Mouse (Mus musculus) A20 (cell line): ENCODE measurements around the gene Anapc5.

Experiments
- DNase-seq: peaks from one replicate; pipeline ENCODE4 v3.0.0-alpha.2; 2011; ENCODE audit warnings: low read depth, low spot score

The Anapc5 gene

DNA sequence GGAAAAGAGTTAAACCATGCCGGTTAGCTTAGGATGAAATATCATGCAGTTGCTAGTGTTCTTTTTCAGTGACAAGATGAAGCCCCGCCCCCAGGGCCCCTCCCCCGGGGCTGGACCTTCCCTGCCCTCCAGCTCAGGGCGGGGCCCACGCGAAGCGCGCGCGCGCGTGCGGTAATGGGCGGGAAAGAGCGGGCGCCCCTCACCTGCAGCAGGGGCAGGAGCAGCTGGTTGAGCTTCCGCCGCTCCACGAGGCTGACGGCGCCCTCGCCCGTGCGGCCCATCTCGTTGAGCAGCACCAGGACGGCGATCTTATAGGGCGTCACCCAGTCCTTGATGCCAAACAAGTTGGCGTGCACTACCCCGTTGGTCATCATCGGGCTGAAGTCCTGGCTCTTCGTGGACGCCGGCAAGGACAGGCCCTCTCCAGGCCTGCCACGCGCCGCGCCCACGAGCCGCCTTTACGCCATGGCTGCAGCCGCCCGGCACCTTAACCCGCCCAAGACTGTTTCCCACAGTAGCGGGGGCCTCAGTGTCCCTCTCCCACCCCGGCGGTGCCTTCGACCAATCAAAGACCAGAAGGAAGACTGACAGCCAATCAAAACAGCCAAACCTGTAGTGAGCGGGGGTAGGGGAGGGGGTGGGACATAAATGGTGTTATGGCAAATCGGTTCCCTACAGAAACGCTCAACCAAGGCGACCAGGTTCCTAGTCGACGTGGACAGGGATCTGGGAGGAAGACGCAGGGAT, at the start of gene Anapc5:
TSS of gene Anapc5 (minus strand) at position 563 of the 747 bp plus-strand sequence.
- DNase-seq = peak; percentile 99

DNA sequence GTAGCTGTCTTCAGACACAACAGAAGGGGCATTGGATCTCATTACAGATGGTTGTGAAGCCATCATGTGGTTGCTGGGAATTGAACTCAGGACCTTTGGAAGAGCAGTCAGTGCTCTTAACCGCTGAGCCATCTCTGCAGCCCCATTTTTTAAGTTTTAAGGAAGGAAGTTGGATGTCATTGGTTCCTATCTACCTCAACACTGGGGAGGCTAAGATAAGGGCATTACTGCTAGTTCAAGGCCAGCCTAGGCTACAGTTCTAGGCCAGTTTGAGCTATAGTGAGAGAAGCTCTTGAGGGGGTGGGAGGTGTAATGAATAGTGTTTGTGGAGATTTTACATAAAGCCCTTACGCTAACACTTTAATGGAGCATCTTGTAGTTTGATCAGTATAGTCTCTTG, 41.9 kb upstream of the Anapc5 start:
- no peak for DNase-seq

DNA sequence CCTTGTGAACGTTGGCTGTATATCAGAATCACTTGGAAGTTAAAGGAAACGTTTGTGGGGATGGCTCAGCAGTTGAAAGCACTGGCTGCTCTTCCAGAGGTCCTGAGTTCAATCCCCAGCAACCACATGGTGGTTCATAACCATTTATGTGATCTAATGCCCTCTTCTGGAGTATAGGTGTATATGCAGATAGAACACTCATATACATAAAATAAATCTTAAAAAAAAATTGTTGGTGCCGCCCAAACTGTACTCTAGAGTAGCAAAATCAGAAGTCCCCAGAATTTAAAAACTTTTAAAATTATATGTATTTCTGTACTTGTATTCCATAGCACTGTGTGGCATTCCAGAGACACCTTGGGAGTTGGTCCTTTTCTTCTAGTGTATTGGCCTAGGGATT, 34.7 kb upstream of the Anapc5 start:
- peak; percentile 39 for DNase-seq

DNA sequence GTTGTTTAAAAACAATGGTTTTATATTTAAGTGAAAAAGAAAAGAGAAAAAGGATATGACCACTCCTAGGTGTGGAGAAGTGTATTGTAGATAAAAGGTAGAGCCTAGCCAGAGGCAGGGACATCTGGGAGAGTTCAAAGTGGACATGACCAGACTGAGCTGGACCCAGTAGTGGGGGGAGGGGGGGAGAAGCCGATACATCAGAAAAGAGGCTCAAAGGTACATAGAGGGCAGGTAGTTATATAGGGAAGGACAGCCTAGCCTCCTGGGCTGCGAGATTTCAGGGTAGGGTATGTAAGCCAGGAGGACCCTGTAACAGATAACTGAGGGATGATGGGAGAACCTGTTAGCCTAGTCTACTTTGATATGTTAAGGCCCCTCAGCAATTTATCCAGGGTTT, 31.5 kb upstream of the Anapc5 start:
- no peak for DNase-seq

DNA sequence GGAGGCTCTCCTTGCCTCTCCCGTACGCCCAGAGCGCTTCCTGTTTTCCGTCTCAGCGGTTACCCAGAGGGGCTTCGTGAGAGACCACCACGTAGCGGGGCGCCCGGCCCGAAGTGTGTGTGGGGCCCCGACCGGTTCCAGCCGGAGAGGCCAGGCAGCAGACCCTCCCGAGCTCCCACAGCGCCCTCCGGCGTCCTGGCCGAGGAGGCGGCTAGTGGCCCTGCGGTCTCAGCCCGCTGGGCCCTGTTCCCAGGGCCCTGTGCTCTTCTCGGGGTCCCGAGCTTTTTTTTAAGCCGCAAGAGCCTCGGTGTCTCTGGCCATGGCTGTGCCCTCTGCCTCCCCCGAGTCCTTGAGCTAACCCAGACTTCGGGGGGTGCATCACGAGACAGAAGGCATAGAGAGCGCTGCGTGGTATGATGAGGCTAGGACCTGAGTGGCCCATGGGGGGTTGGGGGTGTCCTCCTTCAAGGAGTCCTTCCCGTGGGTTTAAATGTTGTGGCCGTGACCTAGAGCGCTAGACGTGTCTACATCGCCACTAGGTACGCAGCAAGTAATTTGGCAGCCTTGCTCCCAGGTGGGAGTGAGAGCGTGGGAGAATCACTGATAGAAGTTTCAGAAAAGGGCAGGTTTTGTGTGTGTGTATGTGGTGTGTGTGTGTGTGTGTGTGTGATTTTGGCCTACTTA, 29.3 kb upstream of the Anapc5 start:
- DNase-seq = no peak

DNA sequence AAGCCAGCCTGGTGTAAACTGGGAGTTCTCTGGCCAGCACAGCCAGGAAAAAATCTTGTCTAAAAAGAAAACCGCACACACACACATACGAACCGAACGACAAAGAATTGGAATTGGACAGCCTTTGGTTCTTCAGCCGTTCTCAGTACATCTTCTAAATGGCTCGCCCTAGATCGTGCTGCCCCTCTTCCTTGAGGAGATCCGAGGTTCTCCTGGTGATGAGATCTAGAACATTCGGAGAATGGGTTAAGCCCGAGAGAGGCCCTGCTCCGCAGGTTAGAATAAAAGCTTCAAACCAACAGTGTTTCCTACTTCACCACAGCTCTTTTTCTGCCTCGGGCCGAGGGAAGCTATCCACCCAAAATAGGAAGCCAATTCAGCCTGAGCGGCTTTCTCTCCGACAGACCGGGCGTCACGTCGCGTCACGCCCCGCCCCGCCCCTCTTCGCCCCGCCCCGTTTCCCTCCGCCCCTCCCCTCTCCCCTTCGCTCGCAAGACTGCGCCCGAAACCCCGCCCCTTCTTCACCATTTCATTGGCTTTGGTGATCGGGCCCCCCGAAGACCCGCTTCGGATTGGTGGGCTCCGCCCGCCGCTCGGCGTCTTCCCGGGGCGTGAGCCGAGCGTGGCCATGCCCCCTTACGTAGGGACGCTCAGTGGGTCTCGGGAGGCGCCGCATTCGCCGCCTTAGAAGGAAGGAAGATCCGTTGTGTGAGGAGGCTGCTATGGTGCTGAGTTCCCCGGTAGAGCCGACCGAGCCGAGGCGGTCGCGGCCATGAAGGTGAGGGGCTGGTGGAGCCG, 28.6 kb upstream of the Anapc5 start, which contains the start of gene Rnf34:
TSS of gene Rnf34 (plus strand) at position 528 of the 798 bp plus-strand sequence.
- peak; percentile 98 for DNase-seq

DNA sequence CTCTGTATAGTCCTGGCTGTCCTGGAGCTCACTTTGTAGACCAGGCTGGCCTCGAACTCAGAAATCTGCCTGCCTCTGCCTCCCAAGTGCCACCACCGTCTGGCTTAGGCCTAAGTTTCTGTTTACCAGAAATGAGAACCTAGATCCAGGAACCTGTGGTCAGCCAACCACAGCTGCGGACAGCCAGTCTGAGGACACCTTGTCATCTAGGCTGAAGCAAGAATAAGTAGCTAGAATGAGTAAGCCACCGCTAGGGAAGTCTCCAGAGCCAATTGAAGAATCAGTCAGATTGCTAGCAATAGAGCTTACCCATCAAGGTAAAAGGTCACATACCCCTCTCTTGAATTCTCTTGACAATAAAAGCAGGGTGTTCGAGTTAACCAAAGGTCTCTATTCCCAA, 22.7 kb upstream of the Anapc5 start:
- no peak for DNase-seq

DNA sequence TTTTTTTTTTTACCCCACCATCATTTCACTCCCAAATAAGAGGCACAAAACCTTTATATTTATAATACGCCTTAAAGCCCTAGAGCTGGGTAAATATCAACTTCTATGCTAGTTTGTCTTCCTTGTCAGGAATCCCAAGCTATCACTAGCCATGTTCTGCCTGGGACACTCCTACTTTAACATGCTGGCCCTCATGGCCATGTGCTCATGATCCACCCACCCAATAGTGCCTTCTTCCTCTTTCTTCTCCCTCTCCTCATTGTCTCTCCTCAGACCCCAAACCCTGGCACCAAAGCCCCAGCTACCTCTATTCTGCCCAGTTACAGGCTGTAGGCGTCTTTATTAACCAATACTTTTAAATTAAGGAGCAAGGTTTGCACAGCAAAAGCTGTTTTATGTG, 20.0 kb upstream of the Anapc5 start:
- no peak for DNase-seq

DNA sequence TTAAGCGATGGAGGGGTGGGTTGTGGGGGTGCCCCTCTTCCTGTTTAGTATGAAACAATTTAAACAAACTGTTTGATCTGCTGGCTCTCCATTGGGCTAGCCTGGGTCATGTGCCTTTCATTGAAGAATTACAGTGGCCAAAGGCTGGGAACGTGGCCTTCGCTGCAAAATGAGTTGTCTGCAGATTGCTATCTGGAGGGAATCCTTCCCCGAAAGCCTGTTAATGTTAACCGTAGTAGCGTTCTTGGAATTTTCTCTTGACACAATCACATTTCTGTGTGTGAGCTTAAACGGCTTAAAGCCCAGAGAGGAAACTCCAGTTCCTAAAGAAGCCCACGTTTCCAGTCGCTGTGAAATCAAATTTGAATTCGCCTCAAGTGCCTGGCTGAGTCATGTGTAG, 11.9 kb upstream of the Anapc5 start:
- DNase-seq = peak; percentile 81

DNA sequence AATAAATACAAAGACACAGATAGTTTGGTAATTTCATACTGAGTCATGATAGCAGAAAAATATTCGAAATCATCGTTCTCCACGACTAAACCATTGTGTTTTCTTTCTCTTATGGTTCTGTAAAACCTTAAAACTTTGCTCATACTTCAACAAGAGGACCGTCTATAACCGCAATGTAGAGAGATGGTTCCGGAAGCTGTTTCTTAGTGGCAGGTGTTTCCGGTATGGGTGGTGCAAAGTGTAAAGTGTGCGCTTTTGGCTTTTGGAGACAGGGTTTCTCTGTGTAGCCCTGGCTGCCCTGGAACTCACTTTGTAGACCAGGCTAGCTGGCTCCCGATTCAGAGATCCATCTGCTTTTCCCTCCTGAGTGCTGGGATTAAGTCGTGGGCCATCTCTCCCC, 11.4 kb upstream of the Anapc5 start:
- DNase-seq = peak; percentile 87

DNA sequence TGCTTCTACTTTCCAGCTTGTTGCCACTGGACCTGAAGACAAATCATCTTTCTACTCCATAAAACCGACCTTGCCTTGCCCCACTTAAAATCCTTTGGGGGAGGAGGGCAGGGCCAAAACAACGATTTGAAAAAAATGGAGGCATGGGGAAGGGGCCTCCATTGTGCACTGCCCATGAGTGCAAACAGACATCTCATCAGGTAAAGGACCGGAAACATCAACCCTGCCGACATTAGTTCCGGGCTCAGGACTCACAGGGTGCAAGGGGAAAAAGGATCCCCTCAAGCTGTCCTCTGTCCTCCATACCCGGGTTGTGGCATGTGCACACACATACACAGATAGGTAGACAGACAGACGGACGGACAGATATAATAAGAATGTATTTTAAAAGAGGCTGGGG, 4.0 kb upstream of the Anapc5 start:
- DNase-seq = no peak

DNA sequence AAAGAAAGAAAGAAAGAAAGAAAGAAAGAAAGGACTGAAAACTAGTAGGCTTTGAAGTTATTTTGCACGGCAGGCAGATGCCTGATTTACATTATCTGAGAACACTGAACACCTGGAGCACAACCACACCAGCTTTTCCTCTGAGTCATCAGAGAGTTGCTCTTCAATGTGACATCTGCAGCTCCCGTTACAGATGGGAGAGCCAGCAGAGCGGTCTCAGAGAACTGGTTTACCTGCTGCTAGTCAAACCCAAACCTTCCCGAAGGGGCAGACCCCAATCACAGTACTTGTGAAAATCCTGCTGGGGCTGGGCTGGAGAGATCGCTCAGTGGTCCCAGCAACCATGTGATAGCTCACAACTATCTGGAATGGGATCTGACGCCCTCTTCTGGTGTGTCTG, 3.3 kb upstream of the Anapc5 start:
- DNase-seq = peak; percentile 90

DNA sequence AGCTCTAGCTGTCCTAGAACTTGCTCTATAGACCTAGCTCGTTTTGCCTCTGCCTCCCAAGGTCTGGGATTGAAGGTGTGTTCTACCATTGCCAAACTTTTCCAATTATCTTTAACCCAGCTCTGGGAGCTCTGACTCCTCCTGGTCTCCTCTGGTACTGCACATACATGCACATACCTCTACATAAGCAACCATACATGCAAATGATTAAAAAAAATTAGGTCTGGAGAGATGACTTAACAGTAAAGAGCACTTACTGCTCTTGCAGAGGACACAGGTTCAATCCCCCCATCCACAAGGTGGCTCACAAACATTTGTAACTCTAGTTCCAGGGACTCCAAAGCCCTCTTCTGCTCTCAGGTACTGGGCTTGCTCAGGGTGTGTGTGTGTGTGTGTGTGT, 2.8 kb upstream of the Anapc5 start:
- peak; percentile 77 for DNase-seq

DNA sequence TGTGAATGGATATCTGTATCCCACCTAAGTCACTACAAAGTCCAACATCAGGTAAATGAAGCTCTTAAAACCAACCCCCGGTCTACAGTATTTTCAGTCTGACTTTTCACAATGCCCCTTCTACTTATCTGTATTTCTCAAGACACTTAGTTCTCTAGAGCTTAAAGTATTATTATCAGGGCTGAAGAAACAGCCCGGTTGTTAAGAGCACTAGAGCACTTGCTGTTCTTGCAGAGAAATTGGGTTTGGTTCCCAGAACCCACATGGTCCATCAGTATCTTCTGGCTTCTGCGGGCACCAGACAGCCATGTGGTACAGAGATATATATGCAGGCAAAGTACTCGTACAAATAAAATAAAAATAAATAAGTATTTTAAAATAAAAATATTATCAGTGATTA, 1.3 kb upstream of the Anapc5 start:
- no peak for DNase-seq

DNA sequence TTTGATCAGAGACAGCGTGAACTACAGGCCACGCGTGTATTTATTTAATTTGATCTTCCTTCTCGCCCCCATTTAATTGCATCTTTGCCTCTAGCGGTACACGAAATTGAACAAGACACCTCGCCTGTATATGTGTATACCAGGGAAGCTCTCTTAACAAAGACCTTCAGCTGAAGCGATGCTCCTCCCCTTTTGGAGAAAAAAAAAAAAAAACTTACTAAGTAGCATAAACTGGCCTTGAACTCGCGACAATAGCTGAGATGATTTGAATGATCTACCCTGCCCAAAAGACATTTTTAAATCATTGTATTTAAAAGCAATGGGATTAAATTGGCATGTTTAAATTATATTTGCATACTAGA, 366 bp upstream of the Anapc5 start:
- no peak for DNase-seq

DNA sequence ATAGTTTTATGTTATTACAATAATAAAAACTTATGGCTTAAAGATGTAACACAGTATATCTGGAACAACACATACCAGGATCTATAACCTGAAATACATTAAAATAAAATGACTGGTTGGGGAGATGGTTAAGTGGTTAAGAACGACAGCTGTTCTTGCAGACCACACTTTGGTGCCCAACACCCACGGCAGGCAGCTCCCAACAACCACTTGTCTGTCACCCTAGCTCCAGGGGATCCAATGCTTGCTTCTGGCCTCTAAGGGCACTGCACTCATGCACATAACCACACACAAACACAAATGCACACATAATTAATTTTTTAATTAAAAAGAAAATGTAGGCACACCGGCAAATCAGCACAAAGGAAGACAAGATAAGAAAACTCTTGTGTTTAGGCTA, 8.4 kb downstream of the Anapc5 start:
- no peak for DNase-seq

DNA sequence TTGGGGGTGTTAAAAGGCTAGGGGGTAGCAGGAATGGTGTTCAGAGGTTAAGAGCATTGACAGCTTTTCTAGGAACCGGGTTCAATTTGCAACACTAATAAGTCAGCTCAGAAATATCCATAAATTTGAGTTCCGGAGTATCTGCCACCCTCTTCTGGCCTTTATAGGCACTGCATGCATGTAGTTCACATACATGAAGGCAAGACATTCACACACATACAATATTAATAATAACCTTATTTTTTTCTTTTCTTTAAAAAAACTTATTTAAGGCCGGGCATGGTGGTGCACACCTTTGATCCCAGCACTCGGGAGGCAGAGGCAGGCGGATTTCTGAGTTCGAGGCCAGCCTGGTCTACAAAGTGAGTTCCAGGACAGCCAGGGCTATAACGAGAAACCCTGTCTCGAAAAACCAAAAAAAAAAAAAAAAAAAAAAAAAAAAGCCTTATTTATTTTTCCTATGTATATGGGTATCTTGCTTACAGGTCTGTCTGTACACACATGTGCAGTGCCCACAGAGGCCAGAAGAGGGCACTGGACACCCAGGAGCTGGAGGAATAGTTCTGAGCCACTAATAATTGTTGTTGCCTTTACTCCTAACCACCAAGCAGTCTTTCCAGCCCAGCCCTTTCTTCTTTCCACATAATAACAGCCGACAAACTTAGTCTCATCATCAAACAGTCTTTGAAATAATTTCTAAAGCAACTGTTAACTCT, 9.6 kb downstream of the Anapc5 start:
- peak; percentile 80 for DNase-seq

DNA sequence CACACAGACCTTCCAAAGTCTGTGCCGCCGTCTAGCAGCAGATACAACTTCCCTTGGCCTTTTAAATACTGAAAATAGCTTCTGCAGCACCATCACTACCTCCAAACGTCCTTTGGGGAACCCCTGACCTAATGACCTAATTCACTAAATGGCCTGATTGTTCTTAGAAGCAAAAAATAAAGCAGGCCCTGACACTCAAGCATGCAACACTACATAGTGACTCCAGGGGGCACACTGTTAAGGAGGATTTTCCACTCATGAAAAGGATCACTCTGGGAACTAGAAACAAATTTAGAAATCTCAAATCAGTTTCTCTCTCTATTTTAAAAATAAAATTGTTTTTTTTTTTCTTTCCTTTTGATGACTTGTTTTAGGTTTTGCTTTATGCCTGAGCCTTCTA, 15.6 kb downstream of the Anapc5 start:
- DNase-seq = no peak

DNA sequence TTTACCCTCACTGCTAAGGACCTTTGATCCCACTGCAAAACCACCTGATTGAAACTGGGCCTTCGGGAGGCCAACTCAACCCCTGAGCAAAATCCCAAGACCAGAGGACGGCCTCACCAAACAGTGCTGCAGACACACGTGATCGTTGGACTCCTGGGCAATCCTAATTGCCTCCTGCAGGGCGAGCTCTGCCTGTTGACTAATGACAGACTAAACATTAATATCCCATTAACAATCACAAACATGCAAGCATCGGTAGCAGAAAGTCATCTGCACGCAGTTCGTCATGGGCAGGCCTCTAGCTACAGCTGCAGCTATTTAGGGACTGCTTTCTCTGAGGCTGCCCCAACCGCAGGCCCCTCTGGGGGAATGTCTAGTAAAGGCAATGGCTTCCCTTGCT, 18.4 kb downstream of the Anapc5 start:
- DNase-seq = peak; percentile 59

DNA sequence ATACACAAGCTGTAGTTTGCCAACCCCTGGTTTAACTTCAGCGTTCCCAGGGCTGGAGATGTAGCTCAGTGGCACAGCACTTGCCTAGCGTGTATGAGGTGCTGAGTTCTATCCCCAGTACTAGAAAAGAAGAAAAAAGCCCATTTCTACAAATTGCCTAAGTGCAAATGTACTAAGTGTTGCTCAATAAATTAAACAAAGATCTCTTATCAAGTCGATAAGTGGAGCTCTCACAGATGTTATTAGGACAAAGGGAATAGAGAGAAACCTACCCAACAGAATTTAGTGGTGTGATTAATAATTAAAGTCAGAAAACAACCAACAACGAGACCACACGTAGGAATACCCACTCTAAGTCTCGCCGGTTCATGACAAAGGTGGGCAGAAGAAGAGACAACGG, 19.5 kb downstream of the Anapc5 start:
- no peak for DNase-seq

DNA sequence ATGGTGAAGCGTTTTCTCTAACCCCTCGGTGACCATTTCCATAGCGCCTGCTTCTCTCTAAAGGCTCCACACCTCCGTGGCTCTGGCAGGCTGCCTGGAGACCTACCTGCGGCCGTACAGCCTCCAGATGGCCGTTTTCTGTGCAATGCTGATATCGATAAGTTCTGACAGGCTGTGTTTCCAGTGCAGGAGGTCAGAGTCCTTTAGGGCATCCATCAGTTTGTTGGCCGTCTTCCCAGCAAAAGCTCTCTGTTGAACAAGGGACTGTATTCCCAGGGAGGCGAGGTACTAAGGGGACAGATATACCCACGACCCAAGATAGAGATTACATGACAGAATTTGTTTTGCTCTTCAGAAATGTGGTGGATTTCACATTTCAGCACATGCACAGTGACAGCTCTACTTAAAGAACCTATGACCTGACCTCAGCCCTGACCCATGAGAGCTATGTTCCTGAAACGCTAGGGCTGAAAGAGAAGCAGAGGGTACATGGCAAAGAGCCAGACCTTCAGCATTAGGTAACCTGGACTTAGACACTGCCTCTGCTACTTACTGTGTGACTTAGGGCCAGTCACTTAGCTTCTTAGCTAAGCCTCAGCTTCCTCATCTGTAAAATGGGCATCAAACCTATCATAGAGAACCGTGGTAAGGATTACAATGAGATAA, 20.7 kb downstream of the Anapc5 start:
- no peak for DNase-seq
